Comparison of ENCODE assay signal across 30 mouse cellular contexts in the genomic region with DNA sequence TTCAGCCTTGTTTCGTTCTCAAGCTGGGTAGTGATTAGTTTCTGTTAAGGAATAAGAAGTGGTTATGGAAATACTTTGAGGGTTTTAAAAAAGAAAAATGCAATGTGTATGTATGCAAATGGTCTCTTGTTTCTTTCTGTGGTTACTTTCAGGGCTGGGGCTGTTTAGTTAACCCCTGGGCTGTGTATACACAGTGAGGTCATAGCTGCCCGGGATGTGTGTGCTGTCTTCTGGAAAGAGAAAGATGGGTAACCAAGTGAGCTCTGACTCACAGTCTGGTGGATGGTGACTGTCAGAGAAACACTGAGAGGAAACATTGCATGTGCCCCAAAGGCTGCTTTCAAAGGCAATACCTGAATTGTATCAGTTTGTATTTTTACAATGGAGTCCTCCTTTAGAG.
DNase-seq lines count a peak whose midpoint lies in the region; ATAC-seq and TF ChIP-seq lines count a peak whose summit lies in the region.
"Had no signal": no experiment of that assay in that cellular context is flagged by ENCODE, and none has a peak within 500 bp of the region (broad histone marks: within the 10 kb centered on the region; RNA-seq: fewer than 3 reads in every experiment).

No protein-coding gene starts in this region.

- DNase-seq in 3134 (ENCODE audit: extremely low read depth, insufficient read length, low spot score), result peak; percentile 30
- DNase-seq in B cell, adult 2 months, result peak; percentile 45 to 61
- no peak for DNase-seq in heart, adult 8-10 months (ENCODE audit: low spot score)
- no peak for DNase-seq in layer of hippocampus, adult 9-10 months (ENCODE audit: low spot score)
- no peak for DNase-seq in cerebellum, adult 8-10 months
- DNase-seq: adrenal gland, adult 2 months; adrenal gland, postnatal 36 days; cerebellum, adult 18-20 months; cerebellum, postnatal 25 days; gastrocnemius, postnatal 14 days; heart, postnatal 36 days; kidney, adult 8-10 months; lung, adult 18-20 months; lung, postnatal 4 days; right cerebral cortex, postnatal 4 days; thymus, postnatal 25 days had no signal

- no peak for TF ChIP-seq CTCF in embryonic fibroblast, embryonic 13.5 days (IDR thresholded peaks at IDR 0.05; ENCODE audit: borderline replicate concordance, insufficient read depth, low read length)

- no peak overlapping the region for H3K4me3 ChIP-seq in embryonic fibroblast, embryonic 13.5 days (ENCODE audit: insufficient read depth, low read length)
- H3K4me3 ChIP-seq: hindbrain, embryonic 12.5 days; left cerebral cortex, adult 2 months; limb, embryonic 13.5 days; megakaryocyte, embryonic 14.5 days; midbrain, embryonic 12.5 days; stomach, embryonic 15.5 days had no signal

- peaks cover 13% of the 10 kb centered on the region; the same call in 1 of the 2 replicates for H3K4me1 ChIP-seq in embryonic fibroblast, embryonic 13.5 days (ENCODE audit: control insufficient read depth, insufficient read depth, low read length)
- H3K4me1 ChIP-seq: hindbrain, embryonic 12.5 days; midbrain, embryonic 12.5 days; stomach, embryonic 15.5 days had no signal

- peak; percentile 69 for ATAC-seq in neutrophil, adult 5-6 weeks (ENCODE audit: extremely low read depth, insufficient number of reproducible peaks, low FRiP score, poor library complexity, severe bottlenecking)
- ATAC-seq: activated CD4-positive, CD25-positive, alpha-beta regulatory T cell, adult 4 months; forebrain, embryonic 14.5 days; hindbrain, postnatal 0 days; intestine, embryonic 16.5 days; lung, postnatal 0 days had no signal

- no peak for TF ChIP-seq POLR2A in embryonic fibroblast, embryonic 13.5 days (IDR thresholded peaks at IDR 0.05; ENCODE audit: low read depth, low read length)

- H3K27ac ChIP-seq in embryonic fibroblast, embryonic 13.5 days (ENCODE audit: insufficient read depth, low read length), result peak overlapping the region; percentile 9; the same call in 1 of the 2 replicates
- H3K27ac ChIP-seq: hindbrain, embryonic 12.5 days; hindbrain, postnatal 0 days; kidney, postnatal 0 days; left cerebral cortex, adult 2 months; limb, embryonic 13.5 days; midbrain, embryonic 12.5 days; stomach, embryonic 15.5 days had no signal

Comparison
In these comparisons a context has a peak if more than half of its experiments do, and no peak if none do; other contexts are left out.
1. DNase-seq: peak in 3134 (single experiment) and B cell, adult 2 months (2 of 2); none in heart, adult 8-10 months (single experiment), layer of hippocampus, adult 9-10 months (single experiment) and cerebellum, adult 8-10 months (single experiment).